Mouse (Mus musculus): ENCODE results near the gene Cox7a2l. TPM values are rescaled to one million over a fixed set of nuclear protein-coding genes. Genes with fewer than 3 reads are reported as not detected.
A peak's percentile ranks its signal among the peaks of the same experiment; 100 is the strongest.

The Cox7a2l gene
- total RNA-seq, 1 experiment = 139 TPM

GRCm38 (mm10) chr17:83525596-83525995, 8.5 kb upstream of the Cox7a2l start:
- Histone ChIP-seq H3K4me1 (ENCODE audit: control insufficient read depth in 2 of 2, insufficient read depth in 2 of 2, low read length in 2 of 2, poor library complexity in 1 of 2) (peaks cover 17 to 32% of the 10 kb centered on the region in 2 experiments), H3K27ac (ENCODE audit: insufficient read depth, low read depth, low read length, poor library complexity, severe bottlenecking) (peak overlapping the region; percentile 79; the same call in 1 of the 2 replicates), H3K9ac (ENCODE audit: insufficient read depth, low read depth, low read length, poor library complexity, severe bottlenecking) (peak overlapping the region; percentile 19; the same call in 1 of the 2 replicates), H3K4me3 (ENCODE audit: insufficient read depth in 1 of 2, low read depth in 1 of 2, low read length in 2 of 2, poor library complexity in 1 of 2, severe bottlenecking in 1 of 2) (peak overlapping the region in 1 of 2 experiments; percentile 37; a peak in 2 of 4 replicates), H3K36me3 (ENCODE audit: control insufficient read depth, insufficient read depth, low read length, poor library complexity, severe bottlenecking) (no peaks in the 10 kb centered on the region), H3K9me3 (ENCODE audit: control insufficient read depth, insufficient read depth, low read depth, low read length) (no peaks in the 10 kb centered on the region)
- no peak for DNase-seq (ENCODE audit: low read depth, low spot score)
- in situ Hi-C loops (cut with MboI; ENCODE audit: low sequenced_read_pairs in 2 of 2, unreplicated experiment in 2 of 2) = no loop called here
- TF ChIP-seq CHD2 (IDR thresholded peaks at IDR 0.05; ENCODE audit: low read depth, low read length) (no peak), ZNF384 (IDR thresholded peaks at IDR 0.05; ENCODE audit: low read depth, low read length) (no peak), HCFC1 (IDR thresholded peaks at IDR 0.05; ENCODE audit: borderline replicate concordance, insufficient read depth, low read length) (no peak), MAFK (IDR thresholded peaks at IDR 0.05; ENCODE audit: insufficient read depth, low read depth, low read length) (no peak)

GRCm38 (mm10) chr17:83524753-83525152, 7.6 kb upstream of the Cox7a2l start:
- H3K9ac ChIP-seq (ENCODE audit: insufficient read depth, low read depth, low read length, poor library complexity, severe bottlenecking) = peak overlapping the region; percentile 42; the same call in 1 of the 2 replicates
- no peak overlapping the region for H3K27ac ChIP-seq (ENCODE audit: insufficient read depth, low read depth, low read length, poor library complexity, severe bottlenecking)
- H3K4me1 ChIP-seq (ENCODE audit: control insufficient read depth in 2 of 2, insufficient read depth in 2 of 2, low read length in 2 of 2, poor library complexity in 1 of 2) = peaks cover 17 to 34% of the 10 kb centered on the region in 2 experiments
- no peak for DNase-seq (ENCODE audit: low read depth, low spot score)
- peak overlapping the region; percentile 29 to 77; a peak in 3 of 4 replicates for H3K4me3 ChIP-seq (ENCODE audit: insufficient read depth in 1 of 2, low read depth in 1 of 2, low read length in 2 of 2, poor library complexity in 1 of 2, severe bottlenecking in 1 of 2)
- H3K9me3 ChIP-seq (ENCODE audit: control insufficient read depth, insufficient read depth, low read depth, low read length) = no peaks in the 10 kb centered on the region
- no peaks in the 10 kb centered on the region for H3K36me3 ChIP-seq (ENCODE audit: control insufficient read depth, insufficient read depth, low read length, poor library complexity, severe bottlenecking)
- in situ Hi-C loops (cut with MboI; ENCODE audit: low sequenced_read_pairs in 2 of 2, unreplicated experiment in 2 of 2) = no loop called here
- TF ChIP-seq MAFK (IDR thresholded peaks at IDR 0.05; ENCODE audit: insufficient read depth, low read depth, low read length) = no peak
- TF ChIP-seq HCFC1 (IDR thresholded peaks at IDR 0.05; ENCODE audit: borderline replicate concordance, insufficient read depth, low read length) = no peak
- TF ChIP-seq ZNF384 (IDR thresholded peaks at IDR 0.05; ENCODE audit: low read depth, low read length) = no peak

GRCm38 (mm10) chr17:83522590-83523379, 5.7 kb upstream of the Cox7a2l start:
- H3K36me3 ChIP-seq (ENCODE audit: control insufficient read depth, insufficient read depth, low read length, poor library complexity, severe bottlenecking) = peaks cover 2% of the 10 kb centered on the region; the same call in 1 of the 2 replicates
- no peak for TF ChIP-seq ZNF384 (IDR thresholded peaks at IDR 0.05; ENCODE audit: low read depth, low read length)
- TF ChIP-seq HCFC1 (IDR thresholded peaks at IDR 0.05; ENCODE audit: borderline replicate concordance, insufficient read depth, low read length) = no peak
- TF ChIP-seq CHD2 (IDR thresholded peaks at IDR 0.05; ENCODE audit: low read depth, low read length) = no peak
- peak overlapping the region; percentile 63 to 77 for H3K4me3 ChIP-seq (ENCODE audit: insufficient read depth in 1 of 2, low read depth in 1 of 2, low read length in 2 of 2, poor library complexity in 1 of 2, severe bottlenecking in 1 of 2)
- in situ Hi-C loops (cut with MboI; ENCODE audit: low sequenced_read_pairs in 2 of 2, unreplicated experiment in 2 of 2) = no loop called here
- H3K9ac ChIP-seq (ENCODE audit: insufficient read depth, low read depth, low read length, poor library complexity, severe bottlenecking) = peak overlapping the region; percentile 62
- H3K9me3 ChIP-seq (ENCODE audit: control insufficient read depth, insufficient read depth, low read depth, low read length) = no peaks in the 10 kb centered on the region
- H3K4me1 ChIP-seq (ENCODE audit: control insufficient read depth in 2 of 2, insufficient read depth in 2 of 2, low read length in 2 of 2, poor library complexity in 1 of 2) = peaks cover 17 to 25% of the 10 kb centered on the region in 2 experiments
- peak overlapping the region; percentile 83; the same call in 1 of the 2 replicates for H3K27ac ChIP-seq (ENCODE audit: insufficient read depth, low read depth, low read length, poor library complexity, severe bottlenecking)
- no peak for DNase-seq (ENCODE audit: low read depth, low spot score)

DNA sequence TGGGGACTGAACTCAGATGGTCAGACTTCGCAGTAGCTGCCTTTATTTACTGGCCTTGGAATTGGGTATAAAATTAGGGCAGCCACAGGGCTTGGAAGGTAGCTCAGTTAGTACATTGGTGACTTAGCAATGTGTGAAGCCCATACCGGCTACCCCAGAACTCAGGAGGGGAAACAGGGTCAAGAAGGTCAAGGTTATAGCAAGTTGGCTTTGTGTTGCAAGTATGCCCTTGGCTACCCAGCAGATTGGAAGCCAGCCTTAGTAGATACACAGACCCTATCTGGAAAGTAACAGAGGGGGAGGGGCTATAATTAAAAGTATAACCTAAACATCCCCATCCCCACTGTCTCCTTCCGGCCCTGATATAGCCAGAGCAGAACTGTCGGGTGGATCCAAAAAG, 4.8 kb upstream of the Cox7a2l start:
- peaks cover 2% of the 10 kb centered on the region; the same call in 1 of the 2 replicates for H3K36me3 ChIP-seq (ENCODE audit: control insufficient read depth, insufficient read depth, low read length, poor library complexity, severe bottlenecking)

More for the DNA sequence above, 4.8 kb upstream of the Cox7a2l start:
- no peak for DNase-seq (ENCODE audit: low read depth, low spot score)
- Histone ChIP-seq H3K27ac (ENCODE audit: insufficient read depth, low read depth, low read length, poor library complexity, severe bottlenecking) (peak overlapping the region; percentile 83; the same call in 1 of the 2 replicates), H3K4me3 (ENCODE audit: insufficient read depth in 1 of 2, low read depth in 1 of 2, low read length in 2 of 2, poor library complexity in 1 of 2, severe bottlenecking in 1 of 2) (peak overlapping the region; percentile 63 to 77), H3K9ac (ENCODE audit: insufficient read depth, low read depth, low read length, poor library complexity, severe bottlenecking) (peak overlapping the region; percentile 62; the same call in 1 of the 2 replicates), H3K4me1 (ENCODE audit: control insufficient read depth in 2 of 2, insufficient read depth in 2 of 2, low read length in 2 of 2, poor library complexity in 1 of 2) (peaks cover 13 to 25% of the 10 kb centered on the region in 2 experiments), H3K9me3 (ENCODE audit: control insufficient read depth, insufficient read depth, low read depth, low read length) (no peaks in the 10 kb centered on the region)
- in situ Hi-C loops (cut with MboI; ENCODE audit: low sequenced_read_pairs in 2 of 2, unreplicated experiment in 2 of 2) = no loop called here
- TF ChIP-seq HCFC1 (IDR thresholded peaks at IDR 0.05; ENCODE audit: borderline replicate concordance, insufficient read depth, low read length) (no peak), ZNF384 (IDR thresholded peaks at IDR 0.05; ENCODE audit: low read depth, low read length) (no peak), MAFK (IDR thresholded peaks at IDR 0.05; ENCODE audit: insufficient read depth, low read depth, low read length) (no peak)
